Mouse (Mus musculus): ENCODE measurements around the gene Tmem234. TPM values are rescaled to one million over a fixed set of nuclear protein-coding genes. Genes with fewer than 3 reads are reported as not detected.

Tmem234 gene
- polyA plus RNA-seq, 1 experiment from 2014 or later: 200 TPM

DNA sequence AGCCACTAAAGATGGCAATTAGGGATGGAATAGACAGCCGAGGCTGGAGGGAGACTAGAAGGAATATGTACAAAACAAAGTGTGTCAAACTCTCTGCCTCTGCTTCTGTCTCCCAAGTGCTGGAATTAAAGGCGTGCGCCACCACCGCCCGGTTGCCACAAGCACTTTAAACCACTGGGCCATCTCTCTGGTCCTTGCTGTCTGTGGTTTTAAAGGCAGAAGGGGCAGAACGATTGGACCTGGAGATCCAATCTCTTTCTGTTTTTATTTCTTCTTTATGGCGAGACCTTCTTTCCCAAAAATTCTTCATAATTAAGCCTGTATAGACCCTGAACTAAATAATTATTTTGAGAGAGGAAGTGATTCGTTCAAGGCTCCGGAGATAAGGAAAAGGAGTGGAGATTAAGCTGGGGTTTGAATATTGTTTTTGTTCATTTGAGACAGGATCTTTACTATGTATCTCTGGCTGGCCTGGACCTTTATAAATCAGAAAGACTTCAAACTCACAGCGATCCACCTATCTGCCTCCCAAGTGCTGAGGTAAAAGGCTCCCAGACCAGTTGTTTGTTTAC, 72.5 kb downstream of the Tmem234 start:
- 0 out of 2 replicates have a peak, but pooled peaks have one; percentile 1 for ATAC-seq (ENCODE audit: insufficient read depth)
- Histone ChIP-seq H3K4me3 (ENCODE audit: low read depth, low read length) (peak overlapping the region; percentile 87), H3K27me3 (ENCODE audit: insufficient read depth, low read length) (no peaks in the 10 kb centered on the region), H3K4me1 (ENCODE audit: insufficient read depth) (peaks cover 7% of the 10 kb centered on the region), H3K27ac (ENCODE audit: low read depth) (peak overlapping the region; percentile 94; the same call in 1 of the 2 replicates), H3K36me3 (ENCODE audit: insufficient read depth) (peaks cover 32% of the 10 kb centered on the region), H3K4me2 (peak overlapping the region; percentile 91), H3K9me3 (ENCODE audit: low read depth, low read length) (no peaks in the 10 kb centered on the region), H3K9ac (peak overlapping the region; percentile 96)
- 2% methylated on average over 10 of the region's 10 CpGs for WGBS
- no peak for TF ChIP-seq CTCF (IDR thresholded peaks at IDR 0.05; ENCODE audit: low read depth)
- DNase-seq: peak; percentile 1

Small RNA genes lying within 50 kb of the gene (microRNA-seq; reads per million reads assigned to microRNA genes)
- gene Mir8119 (ENCODE audit: borderline number of aligned reads): not detected

Other genes with a start within 250 kb of the Tmem234 start
- gene Zbtb8a, start 222.6 kb upstream of the Tmem234 start, polyA plus RNA-seq (2014; fragmentation: Nextera tagmentation; extraction: Ambion mirVana): 14.7 and 16.2 TPM in 2 replicates
- 1.3 and 2.8 TPM in 2 replicates for gene Zbtb8b, start 159.8 kb upstream of the Tmem234 start, polyA plus RNA-seq (2014; fragmentation: Nextera tagmentation; extraction: Ambion mirVana)
- 20.5 and 20.9 TPM in 2 replicates for gene Bsdc1, start 139.1 kb upstream of the Tmem234 start, polyA plus RNA-seq (2014; fragmentation: Nextera tagmentation; extraction: Ambion mirVana)
- not detected in 2 replicates for gene Tssk3, start 109.6 kb upstream of the Tmem234 start, polyA plus RNA-seq (2014; fragmentation: Nextera tagmentation; extraction: Ambion mirVana)
- gene Fam229a, start 109.5 kb upstream of the Tmem234 start, polyA plus RNA-seq (2014; fragmentation: Nextera tagmentation; extraction: Ambion mirVana): not detected in 2 replicates
- gene Marcksl1, start 87.1 kb upstream of the Tmem234 start, polyA plus RNA-seq (2014; fragmentation: Nextera tagmentation; extraction: Ambion mirVana): 799 and 847 TPM in 2 replicates
- gene Hdac1, start 58.0 kb upstream of the Tmem234 start, polyA plus RNA-seq (2014; fragmentation: Nextera tagmentation; extraction: Ambion mirVana): 243 and 246 TPM in 2 replicates
- gene Lck, start 27.0 kb upstream of the Tmem234 start, polyA plus RNA-seq (2014; fragmentation: Nextera tagmentation; extraction: Ambion mirVana): 5.7 and 7.8 TPM in 2 replicates
- 2.2 and 2.7 TPM in 2 replicates for gene Fam167b, start 22.1 kb upstream of the Tmem234 start, polyA plus RNA-seq (2014; fragmentation: Nextera tagmentation; extraction: Ambion mirVana)
- gene Eif3i, start within 50 bp of the Tmem234 start, polyA plus RNA-seq (2014; fragmentation: Nextera tagmentation; extraction: Ambion mirVana): 308 and 316 TPM in 2 replicates
- gene Dcdc2b, start 13.6 kb downstream of the Tmem234 start, polyA plus RNA-seq (2014; fragmentation: Nextera tagmentation; extraction: Ambion mirVana): 2.1 and 2.5 TPM in 2 replicates
- 23.6 and 25.8 TPM in 2 replicates for gene Iqcc, start 18.4 kb downstream of the Tmem234 start, polyA plus RNA-seq (2014; fragmentation: Nextera tagmentation; extraction: Ambion mirVana)
- gene Ccdc28b, start 23.3 kb downstream of the Tmem234 start, polyA plus RNA-seq (2014; fragmentation: Nextera tagmentation; extraction: Ambion mirVana): 43.9 and 46.3 TPM in 2 replicates
- gene Txlna, start 40.4 kb downstream of the Tmem234 start, polyA plus RNA-seq (2014; fragmentation: Nextera tagmentation; extraction: Ambion mirVana): 100 and 109 TPM in 2 replicates
- 12.3 and 14.9 TPM in 2 replicates for gene Kpna6, start 72.1 kb downstream of the Tmem234 start, polyA plus RNA-seq (2014; fragmentation: Nextera tagmentation; extraction: Ambion mirVana)
- gene Tmem39b, start 96.2 kb downstream of the Tmem234 start, polyA plus RNA-seq (2014; fragmentation: Nextera tagmentation; extraction: Ambion mirVana): 28.7 TPM in 2 replicates
- gene Khdrbs1, start 141.6 kb downstream of the Tmem234 start, polyA plus RNA-seq (2014; fragmentation: Nextera tagmentation; extraction: Ambion mirVana): 139 and 144 TPM in 2 replicates
- 291 and 336 TPM in 2 replicates for gene Ptp4a2, start 210.6 kb downstream of the Tmem234 start, polyA plus RNA-seq (2014; fragmentation: Nextera tagmentation; extraction: Ambion mirVana)

Data from lung, embryonic 14.5 days (tissue).